Mouse (Mus musculus): ENCODE results near the gene Prkar1b.

Prkar1b gene

DNA sequence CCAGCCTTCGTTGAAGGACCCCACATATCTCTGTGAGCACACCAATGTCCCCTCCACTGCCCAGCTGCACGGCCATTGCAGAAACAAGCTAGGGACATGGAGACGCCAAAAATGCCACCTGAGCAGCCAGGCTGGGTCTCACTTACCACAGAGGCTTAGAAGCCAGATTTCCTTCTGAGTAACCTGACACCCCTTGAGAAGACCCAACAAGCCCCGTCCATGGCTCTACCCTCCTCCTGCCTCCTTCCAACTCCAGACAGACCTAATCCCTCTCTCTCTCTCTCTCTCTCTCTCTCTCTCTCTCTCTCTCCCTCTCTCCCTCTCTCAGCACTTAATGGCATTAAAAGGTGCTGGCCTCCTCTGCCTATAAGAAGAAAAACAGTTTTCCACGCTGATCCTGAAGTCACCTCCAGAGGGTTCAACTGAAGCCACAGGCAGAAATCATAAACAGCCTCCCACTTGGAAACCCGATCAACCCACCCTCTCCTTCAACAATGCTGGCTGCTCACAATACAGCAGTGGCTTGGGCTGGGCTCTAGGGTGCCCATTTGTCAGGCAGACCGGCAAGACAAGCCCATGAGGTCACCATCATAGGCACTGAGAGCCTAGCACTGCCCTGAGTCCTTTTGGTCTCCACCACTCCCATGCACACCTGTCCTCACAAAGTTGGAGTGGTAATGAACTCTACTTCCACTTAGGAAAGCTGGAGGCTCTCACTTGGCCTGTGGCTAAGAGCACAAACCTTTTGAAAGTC, 82.8 kb downstream of the Prkar1b start:
- DNase-seq (ENCODE audit: low read depth, low spot score) = no peak

DNA sequence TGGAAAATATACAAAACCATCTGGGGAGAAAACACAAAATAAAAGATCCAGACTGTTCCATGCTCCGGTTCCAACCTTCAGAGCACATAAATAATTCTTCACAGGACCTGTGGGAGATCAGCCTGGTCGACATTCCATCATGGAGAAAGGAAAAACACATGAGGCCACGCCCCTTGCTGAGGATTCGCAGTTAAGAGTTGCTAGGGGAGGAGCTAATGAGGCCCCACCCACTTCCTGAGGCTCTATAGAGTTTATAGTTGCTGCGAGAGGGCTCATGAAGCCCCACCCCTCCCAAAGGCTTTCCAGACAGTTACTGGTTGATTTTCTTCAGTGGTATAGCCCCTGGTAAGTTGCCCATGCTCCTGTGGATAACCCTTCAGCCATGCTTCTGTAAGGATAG, 85.2 kb downstream of the Prkar1b start:
- DNase-seq (ENCODE audit: low read depth, low spot score) = no peak

DNA sequence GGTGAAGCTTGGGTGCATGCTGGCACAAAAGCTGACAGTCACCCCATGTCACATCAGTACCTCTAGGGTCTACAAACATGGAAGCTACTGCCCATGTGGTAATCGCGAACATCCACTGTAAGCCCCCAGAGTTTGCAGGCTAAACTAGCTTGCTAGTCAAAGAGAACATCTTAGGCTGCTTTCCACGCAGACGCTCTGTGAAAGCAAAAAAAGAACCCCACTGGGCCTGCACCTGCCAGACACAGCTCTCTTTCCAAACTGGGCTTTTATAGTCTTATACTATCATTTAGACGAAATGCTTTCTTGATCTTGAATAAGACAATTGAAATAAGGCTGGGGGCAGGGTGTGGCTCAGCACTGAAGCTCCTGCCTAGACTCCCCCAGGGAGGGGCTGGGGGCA, 88.1 kb downstream of the Prkar1b start:
- DNase-seq (ENCODE audit: low read depth, low spot score) = no peak

DNA sequence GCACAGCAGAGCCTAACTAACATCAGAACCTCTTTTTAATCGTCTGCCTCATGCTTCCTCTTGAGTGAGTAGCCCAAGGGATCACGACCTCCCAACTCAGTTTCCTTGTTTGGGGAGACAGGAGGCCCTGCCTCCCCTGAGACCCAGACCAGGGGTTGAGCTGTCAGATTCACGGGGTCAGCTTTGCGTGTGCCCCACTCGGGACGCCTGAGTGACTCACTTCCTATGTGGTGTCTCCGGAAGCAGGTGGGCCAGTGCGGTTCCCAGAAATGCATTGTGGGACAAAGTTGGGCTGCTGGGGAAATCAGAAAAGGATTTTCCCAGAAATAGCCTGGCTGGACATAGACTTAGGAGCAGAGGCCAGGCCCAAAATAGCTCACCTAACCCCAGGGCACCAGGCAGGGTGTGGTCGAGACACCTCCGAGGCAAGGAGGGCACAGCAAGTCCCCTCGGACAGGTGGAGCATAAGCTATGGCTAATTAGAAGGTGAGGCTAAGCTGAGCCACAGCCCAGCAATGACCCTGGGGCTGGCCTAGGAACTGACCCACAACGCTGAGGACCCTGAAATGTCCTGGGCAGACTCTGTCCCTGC, 89.2 kb downstream of the Prkar1b start:
- no peak for DNase-seq (ENCODE audit: low read depth, low spot score)

DNA sequence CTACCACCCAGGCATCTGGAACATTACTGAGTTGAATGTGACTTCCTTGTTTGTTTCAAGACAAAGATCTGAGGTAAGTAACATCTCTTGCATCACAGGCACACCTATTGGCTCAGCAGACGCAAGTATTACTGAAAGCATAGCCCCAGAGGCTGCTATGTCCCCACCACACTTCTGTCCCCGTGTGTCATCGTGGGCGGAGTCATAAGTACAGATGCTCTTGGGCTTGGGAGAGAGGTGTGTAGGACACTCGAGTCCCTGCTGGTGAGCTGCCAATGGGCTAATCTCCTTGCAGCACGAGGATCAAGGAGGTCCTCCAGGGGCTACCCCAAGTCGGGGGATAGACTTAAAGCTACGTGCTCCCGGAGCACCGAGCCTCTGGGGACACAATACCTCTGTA, 96.6 kb downstream of the Prkar1b start:
- no peak for DNase-seq (ENCODE audit: low read depth, low spot score)

DNA sequence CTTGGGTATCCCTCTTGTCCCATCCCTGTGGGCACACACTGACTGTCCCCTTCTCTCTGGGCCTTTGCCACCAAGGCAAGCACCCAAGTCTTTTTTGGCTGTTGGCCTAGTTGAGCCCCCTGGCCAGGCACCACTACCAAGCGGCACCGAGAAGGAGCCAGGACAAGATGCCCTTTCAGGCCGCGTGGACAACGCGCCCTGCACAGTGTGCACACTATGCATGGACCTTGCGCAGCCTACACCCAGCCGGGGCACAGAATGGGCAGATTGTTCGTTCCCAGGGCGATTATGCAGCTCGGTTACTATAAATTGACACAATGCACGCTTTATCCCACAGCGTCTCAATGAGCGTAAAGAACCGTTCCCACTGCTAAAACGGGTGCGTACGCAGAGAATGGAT, 98.5 kb downstream of the Prkar1b start:
- no peak for DNase-seq (ENCODE audit: low read depth, low spot score)

DNA sequence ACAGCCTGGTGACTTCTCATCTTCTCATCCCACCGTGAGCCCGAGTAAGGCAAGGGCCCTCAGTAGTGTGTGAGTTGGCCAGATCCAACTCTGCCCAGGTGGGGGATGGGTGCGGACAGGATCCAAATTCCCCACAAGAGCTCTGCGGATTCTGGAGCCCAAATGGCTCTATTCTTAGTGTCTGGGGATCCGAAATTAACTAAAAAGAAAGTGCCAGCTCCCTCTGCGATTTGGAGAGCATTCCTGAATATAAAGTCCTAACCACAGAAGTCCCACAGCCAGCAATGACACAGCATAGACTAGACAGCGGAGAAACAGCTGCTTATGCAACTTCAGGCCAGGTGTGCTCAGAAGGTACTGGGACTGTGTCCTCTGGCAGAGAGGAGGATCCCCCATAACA, 100.4 kb downstream of the Prkar1b start:
- no peak for DNase-seq (ENCODE audit: low read depth, low spot score)

DNA sequence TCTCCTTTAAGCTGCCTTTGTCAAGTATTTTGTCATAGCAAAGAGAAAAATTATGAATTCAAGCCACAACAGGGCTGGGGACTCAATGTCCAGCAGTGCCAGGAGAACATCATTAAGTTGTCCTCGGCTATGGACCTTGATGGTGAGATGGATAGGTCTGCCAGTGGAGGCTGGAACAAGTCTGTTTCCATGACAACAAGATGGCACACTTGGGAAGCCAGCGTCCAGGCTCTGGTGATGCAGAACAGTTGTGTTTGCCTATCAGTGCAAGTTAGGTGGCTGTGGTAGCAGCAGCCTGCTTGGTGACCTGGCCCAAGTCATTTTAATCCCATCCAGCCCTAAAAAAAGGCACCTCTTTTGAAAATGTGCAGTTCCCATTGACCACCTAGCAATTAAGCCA, 102.6 kb downstream of the Prkar1b start:
- DNase-seq (ENCODE audit: low read depth, low spot score) = no peak

DNA sequence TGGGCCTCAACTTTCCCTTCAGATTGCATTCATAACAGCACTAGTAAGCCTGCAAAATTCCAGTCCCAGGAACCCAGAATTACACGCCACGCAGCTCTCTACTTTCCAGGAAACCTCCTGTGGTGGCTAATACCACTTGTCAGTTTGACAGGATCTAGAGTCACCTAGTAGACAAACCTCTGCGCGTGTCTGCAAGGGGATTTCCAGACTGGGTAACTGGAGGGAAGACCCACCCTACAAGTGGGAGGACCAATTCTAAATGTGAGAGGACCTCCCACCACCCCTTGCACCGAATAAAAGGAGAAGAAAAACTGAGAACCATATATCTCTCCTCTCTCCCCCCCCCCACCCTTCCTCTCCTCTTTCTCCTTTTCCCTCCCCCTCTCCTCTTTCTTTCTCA, 103.2 kb downstream of the Prkar1b start:
- no peak for DNase-seq (ENCODE audit: low read depth, low spot score)

DNA sequence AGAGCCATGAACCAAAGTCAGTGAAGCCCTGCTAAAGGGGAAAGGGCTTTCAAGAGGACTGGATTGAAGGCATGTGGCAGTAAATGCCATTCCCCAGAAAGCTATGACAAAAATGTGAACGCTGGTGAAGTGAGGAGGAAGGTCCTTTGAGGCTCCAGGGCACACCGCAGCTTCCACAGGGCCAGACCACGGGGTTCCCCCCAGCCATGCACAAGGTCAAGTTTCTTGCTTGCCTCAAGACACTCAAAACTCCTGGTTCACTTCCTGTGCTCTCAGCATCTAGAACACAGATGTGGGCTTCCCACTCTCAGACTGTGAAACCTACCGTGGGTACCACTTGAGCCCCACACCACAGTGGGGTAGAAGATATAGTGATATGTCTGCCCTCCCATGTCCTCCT, 106.3 kb downstream of the Prkar1b start:
- no peak for DNase-seq (ENCODE audit: low read depth, low spot score)

DNA sequence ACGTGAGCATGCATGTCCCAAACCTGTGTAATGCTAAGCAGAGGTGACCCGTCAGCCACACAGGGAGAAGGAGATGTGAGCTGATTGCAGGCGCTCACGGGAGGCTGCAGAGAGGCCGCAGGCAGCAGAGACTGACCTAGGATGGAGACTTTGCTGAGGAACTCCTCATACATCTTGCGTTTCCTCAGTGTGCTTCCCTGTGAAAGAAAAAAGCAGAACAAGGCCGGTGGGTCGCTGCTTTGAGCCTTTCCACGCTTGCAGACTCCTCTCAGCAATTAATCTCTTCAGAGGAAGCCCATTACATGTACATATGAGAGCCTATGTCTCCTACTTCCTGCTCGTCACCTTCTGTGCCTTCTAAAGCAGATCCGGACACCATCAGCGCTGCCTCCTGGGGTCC, 107.5 kb downstream of the Prkar1b start:
- no peak for DNase-seq (ENCODE audit: low read depth, low spot score)

DNA sequence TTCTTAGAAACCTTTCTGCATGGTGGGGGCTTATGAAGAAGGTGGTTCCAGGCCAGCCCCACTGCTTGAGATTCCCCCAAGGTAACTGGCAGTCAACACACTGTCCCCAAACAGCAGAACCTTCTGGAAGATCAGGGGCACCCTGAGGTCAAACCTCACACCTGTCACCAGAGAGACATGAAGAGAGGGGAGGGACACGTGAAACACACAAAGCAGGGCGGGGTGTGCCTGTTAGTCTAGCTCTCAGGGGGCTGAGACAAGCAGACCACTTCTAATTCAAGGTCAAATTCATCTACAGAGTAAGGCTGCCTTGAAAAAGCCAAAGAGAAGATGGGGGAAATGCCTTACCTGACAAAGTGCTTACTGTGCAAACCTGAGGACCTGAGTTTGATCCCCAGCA, 114.6 kb downstream of the Prkar1b start:
- no peak for DNase-seq (ENCODE audit: low read depth, low spot score)

DNA sequence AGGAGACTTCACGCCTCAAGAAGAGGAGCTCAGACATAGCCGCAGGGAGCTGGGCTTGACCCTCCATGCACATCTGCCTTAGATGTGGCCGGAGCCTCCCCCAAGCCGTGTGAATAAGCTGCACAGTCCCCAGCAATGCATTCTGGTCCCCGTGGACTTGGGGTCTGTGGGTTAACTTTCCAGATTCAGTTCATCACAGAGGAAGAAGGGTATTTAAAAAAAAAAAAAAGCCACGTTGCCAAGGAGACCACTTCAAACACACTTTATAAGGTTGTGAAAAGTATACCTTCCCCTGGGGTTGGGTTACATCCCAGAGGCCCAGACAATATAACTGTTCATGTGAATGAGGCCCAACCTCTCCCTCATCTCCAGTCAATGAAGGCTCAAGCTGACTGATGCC, 115.1 kb downstream of the Prkar1b start:
- DNase-seq (ENCODE audit: low read depth, low spot score) = peak; percentile 41

DNA sequence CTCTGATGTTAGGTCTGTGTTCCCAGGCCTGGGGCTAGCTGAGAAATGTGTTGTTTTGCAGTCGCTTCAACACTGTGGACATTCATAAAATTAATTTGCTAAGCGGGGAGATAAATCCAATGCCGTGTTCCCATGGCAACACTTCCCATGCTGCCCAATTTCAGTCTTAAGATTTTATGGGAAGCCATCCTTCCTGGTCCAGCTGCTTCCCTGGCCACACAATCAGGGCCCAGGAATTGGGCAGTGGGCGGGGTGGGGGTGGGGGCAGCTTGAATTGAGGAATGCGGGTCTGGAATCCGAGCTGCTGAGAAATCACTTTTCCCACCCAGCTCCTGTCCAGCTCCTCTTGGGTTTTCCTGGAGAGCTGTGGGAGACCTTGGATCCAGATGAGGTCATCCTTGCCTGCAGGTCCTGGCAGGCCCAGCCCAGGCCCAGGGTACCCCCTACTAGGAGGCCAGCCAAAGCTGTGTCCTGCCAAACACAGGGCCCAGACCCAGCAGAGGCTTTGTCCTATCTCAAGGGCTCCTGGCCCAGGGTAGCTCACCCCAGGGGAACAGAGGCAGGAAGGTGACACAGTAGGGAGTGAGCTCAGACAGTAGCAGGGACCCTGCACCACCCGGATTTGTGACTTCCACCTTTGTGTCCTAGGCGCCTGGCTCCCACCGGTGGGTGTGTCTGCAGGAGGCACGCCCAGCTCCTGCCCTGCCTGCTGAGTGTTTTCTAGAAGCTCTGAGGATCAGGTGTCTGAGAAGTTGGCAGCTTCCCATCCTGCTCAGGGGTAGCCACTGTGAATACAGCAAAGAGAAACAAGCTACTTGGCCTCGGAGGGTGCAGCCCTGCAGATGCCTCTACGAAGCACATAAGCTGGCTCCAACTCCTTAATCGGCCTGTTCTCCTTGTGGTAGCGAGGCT, 116.1 kb downstream of the Prkar1b start:
- peak; percentile 59 for DNase-seq (ENCODE audit: low read depth, low spot score)

DNA sequence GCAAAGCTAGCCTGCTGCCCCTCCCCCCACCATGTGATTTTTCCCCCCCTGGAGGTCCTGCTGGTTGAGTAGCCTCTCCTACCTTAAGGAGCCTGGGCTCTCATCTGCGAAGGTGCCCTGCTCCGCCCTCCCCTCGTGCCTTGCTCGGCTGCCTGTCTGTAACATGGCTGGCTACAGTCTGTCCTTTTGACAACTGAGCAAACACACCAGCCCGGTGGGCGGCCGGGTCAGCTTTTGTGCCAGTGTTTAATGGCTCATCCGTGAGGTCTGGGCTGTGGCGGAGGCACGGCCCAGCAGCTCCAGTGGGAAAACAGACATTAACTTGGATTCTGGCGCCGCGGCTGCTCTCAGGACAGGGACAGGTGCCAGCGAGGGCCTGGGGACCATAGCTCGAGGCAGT, 122.2 kb downstream of the Prkar1b start:
- peak; percentile 47 for DNase-seq (ENCODE audit: low read depth, low spot score)

DNA sequence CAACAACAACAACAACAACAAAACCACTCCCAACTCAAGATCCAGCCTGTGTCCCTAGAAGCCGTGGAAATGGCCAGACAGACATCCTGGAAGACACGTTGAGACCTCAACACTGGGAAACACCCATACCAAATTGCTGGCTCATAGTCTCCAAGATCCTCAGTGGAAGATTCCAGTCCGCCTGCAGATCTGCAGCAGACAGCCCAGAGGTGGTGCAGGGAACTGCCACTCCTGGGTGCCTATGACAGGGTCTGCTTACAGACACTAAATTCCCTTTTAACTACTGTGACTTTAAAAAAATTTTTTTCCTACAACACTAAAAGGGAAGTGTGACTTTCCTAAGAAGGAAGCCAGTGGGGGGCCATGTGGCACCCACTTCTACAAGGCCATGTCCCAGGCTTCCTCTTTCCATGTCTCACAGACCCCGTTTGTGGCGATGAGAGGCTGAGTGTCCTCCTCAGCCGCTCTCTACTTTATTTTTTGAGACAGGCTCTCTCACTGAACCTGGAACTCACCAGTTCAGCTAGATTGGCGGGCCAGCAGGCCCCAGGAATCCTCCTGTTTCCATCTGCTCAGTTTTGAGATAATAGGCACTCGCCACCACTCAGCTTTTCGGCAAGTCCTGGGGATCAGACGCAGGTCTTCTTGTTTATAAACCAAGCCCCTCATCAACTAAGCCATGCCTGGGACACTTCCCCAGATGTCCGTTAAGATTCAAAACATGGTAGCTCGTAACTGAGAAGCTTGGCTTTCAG, 125.3 kb downstream of the Prkar1b start:
- no peak for DNase-seq (ENCODE audit: low read depth, low spot score)

DNA sequence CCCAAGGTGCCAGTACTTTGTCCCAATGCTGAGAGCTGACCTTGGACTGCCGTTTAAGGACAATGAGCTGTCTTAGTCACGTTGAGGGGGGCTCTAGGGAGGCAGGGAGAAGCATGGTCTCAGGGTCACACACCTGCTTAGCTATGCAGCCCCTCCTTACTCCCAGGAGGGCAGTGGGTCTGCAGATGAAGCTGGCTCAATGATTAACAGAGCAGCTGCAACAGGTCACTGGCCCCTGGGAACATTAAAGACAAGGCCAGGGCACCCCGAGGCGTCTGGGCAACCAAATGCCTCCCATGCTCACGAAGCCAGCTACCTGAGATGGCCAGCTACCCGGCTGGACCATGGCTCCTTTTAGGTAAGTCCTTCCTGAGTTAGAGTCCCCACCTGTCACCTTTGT, 129.2 kb downstream of the Prkar1b start:
- no peak for DNase-seq (ENCODE audit: low read depth, low spot score)

DNA sequence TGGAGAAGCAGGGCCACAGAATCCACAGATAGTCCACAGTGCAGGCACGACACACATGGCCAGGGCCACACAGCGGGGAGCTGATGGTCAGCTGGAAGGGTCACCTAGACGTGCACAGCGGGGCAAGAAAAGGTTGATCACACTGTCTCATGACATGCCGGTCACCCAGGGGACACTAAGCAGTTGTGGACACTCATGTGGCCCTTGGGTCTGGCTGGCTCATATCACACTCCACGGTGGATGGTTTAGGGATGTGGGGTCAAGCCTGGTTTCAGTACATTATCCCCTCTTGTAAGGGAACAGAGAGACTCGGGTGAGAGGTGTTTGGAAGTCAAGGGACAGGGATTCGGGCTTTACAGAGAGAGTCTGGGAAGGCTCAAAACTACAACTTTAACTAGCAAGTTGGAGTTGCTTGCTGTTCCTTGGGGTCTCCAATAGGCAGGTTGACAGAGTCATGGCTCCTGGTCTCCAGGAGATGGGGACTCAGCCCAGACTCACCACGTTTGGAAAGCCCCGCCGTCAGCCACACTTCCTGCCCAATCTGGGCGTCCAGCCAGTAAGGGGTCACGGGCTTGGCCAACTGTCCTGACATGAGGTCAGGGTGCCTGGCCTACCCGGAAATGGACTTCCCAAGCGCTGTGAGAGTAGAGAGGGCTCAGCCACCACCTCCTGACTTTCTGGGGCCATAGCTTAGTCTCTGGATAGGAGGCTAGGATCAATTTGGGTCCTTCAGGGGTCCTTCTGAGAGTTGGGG, 132.3 kb downstream of the Prkar1b start:
- no peak for DNase-seq (ENCODE audit: low read depth, low spot score)

DNA sequence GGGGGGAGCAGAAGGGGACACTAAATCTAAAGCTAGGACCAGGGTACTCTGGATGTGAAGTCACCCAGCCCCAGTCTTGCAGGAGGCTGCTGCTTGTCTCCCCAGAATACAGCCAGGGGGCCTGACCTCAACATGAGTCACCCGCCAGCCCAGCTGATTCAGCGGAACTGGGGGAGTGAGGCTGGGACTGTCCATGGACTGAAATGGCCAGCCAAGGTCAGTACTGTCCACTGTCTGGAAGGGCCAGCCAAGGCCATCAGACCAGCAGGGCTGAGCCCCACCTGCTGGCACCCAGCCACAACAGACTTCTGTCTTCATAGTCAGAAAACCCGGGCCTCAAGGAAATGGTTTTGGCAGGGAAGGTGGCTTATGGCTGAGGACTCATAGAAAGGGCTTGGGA, 134.7 kb downstream of the Prkar1b start:
- no peak for DNase-seq (ENCODE audit: low read depth, low spot score)

DNA sequence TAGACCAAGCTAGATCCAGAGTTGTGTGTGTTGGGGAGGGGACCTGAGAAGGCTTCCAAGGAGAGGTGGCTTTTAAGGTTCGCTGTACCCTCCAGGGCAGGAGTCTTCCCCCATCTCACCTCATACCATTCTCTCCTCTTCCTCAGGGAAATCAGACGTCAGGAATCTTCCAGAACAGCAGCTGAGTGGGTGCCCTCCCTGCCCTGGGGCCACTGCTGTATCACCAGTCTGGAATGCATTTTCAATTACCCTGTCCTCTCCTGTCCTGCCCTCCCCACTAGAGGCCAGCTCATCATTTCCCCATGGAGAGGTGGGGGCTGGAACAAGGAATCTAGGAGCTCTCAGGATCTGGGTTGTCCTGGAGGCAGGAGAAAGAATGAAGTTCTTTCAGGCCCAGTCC, 139.2 kb downstream of the Prkar1b start:
- no peak for DNase-seq (ENCODE audit: low read depth, low spot score)

DNA sequence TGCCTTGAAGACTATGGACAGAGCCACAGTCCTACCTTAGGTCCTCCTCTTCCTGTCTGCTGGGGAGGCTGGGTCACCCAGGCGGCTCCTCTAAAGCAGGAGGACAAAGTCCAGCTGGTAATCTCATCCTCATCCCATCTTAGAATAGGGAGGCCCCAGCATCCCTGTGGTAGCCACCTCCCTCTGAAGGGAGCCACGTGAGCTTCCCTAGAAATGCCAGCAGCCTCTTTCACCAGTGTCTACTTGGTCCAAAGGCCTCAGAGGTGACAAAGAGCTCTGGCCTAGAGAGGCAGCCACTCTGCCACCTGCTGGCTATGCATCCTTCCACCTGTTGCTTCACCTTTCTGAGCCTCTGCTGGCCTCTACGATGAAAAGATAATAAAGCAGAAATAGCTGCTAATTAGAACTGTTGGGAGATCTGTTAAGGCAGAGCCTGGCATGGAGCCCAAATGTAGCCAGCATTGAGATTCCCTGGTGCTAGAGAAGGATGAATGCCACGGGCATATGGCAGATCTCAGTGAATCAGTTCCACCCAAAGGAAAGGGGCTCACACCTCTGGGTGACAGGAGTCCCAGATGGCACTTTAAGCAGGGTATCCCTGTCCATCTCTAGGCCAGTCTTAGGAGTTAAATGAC, 142.5 kb downstream of the Prkar1b start:
- no peak for DNase-seq (ENCODE audit: low read depth, low spot score)
